Mouse (Mus musculus) R1 (cell line): ENCODE measurements around the gene Fam186b.

ENCODE experiments used
- DNase-seq: peaks from one replicate; pipeline ENCODE4 v3.0.0-alpha.2; 2018; ENCODE audit warnings: low read depth, low spot score

Gene Fam186b

GRCm38 (mm10) chr15:99320168-99320674, 24.5 kb upstream of the Fam186b start:
- DNase-seq, result no peak

DNA sequence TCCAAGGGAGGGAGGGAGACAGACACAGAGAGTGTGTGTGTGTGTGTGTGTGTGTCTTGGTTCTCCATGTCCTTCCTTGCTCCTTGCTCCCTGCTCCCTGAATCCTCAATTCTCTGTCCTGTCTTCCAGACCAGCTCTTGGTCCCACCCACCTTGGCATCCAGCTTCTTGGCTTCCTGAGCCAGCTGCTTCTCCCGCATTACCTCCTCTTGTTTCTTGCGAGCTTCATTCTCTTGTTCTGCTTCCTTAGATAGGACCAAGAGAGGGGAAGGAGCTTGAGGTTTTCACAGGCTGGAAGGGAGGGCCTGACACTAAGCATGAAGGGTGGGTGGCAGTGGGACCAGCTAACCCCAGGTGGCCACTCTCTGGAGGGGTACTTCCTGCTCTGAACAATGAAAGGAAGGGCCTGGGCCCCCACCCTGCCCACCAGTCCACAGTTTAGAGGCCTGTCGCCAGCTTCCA, 23.8 kb upstream of the Fam186b start:
- DNase-seq, result no peak

DNA sequence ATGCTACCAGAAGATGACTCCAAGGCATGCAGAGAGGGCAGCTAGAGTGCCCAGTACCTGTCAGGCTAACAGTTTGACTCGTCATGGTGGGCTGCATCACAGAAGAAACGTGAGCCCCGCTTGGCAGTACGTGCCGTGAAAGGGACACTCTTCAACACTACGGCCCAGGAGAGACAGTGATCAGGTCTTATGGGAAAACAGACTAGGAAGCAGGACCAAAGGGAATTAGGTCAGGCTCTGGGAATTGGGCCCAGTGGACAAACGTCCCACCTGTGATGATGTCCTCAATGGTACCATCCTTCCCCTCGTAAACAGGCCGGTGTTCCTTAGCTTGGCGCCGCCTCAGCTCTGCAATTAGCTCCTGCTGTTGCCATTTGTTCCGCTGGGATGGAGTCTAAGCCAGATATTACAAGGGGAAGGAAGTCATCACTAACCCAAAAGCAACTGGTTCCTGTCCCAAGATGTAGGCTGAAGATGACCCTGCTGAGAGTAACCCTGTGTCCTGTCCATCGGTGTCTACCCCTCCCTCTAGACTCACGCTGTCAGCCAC, 23.2 kb upstream of the Fam186b start:
- DNase-seq, result no peak

- DNase-seq, result no peak
Observed at GRCm38 (mm10) chr15:99318071-99318470, 22.4 kb upstream of the Fam186b start.

DNA sequence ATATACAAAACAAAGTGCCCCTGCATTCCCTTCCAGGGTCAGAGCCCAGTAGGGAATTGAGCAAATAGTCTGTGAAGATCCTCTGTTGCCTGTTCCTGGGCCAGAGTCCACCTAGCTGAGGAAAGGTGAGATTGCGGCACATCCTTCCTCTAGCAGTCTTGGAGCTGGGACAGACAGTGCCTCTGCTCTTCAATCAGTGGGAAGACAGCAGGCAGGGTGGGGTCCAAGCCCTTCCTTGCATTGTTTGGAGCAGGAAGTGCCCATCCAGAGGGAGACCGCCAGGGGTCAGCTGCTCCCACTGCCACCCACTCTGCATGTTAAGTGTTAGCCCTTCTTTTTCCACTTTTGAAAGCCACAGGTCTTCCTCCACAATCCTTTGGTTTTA, 21.6 kb upstream of the Fam186b start:
- DNase-seq, result peak; percentile 26

GRCm38 (mm10) chr15:99316314-99317266, 20.9 kb upstream of the Fam186b start:
- DNase-seq, result peak; percentile 67

DNA sequence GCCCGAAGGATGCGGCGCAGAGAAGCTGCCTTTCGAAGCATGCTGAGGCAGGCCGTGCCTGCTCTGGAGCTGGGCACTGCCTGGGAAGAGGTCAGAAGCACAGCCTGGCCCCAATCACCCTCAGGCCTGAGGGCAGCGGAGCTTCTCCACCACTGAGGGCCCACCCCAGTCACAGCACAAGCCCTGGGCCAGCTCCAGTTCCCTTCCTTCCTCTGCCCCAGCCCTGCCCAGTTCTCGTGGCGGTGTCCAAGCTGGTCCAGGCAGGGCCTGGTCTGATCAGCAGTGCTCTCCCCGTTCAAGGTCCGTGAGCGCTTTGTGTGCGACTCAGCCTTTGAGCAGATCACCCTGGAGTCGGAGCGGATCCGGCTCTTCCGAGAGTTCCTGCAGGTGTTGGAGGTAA, 19.2 kb upstream of the Fam186b start:
- DNase-seq, result no peak

DNA sequence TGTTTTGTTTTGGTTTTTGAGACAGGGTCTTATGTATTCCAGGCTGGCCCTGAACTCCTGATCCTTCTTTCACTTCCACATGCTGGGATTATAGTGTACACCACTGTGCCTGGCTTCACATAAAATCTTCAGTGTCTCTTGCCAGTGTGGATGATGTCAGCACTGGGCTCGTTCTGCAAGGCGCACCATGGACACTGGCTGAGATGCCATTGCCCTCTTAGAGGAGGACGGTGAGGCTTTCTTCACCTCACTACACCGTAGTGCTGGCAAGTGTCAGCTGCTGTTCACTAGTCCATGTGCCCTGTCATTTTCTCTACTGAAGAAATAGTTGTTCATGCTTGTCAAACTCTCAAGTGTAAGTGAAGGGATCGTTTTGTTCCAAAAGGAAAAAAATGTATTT, 14.9 kb upstream of the Fam186b start:
- no peak for DNase-seq

DNA sequence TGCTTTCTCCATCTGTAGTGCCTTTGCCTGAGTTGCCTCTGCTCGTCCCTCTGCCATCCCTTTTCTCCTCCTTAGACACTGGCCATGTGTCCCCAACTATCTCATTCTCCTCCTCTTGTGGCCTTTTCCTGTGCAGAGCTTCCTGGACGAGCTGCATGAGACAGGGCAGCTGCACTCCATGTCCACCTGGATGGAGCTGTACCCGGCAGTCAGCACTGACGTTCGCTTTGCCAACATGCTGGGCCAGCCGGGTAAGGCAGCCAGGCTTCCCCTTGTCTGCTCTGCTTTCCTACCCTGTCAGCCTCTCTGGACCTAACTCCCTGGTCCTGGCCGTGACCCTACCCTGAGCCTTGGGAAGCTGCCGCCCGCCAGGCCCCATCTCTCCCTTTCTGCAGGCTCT, 13.9 kb upstream of the Fam186b start:
- no peak for DNase-seq

- DNase-seq, result no peak
Observed at GRCm38 (mm10) chr15:99307476-99307875, 11.8 kb upstream of the Fam186b start.

GRCm38 (mm10) chr15:99296213-99296612, 525 bp upstream of the Fam186b start:
- peak; percentile 26 for DNase-seq

DNA sequence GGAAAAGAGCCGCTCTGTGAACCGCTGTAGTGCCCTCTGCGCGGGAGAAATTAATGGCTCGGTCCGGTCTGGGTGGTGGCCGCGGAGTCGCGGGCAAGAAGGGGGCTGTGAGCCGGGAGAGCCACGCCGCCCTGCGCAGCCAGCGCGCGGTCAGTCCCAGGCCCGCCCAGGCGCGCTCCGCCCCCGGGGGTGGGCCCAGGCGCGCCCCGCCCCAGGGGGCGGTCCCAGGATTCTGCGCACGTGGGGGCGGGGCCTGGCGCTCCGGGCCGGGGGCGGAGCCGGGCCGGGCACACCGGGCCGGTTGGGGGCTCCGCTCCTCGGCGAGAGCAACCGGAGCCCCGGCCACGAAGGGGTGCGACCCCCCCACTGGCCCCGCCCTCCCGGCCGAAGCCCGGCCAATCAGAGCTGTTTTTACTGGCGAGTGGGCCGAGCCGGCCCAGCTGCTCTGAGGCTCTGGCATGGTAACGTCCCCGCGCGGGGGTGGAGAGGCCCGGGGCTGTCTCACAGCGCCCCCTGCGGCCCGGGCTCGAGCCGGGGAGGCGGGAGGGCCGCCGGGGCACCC, 794 bp downstream of the Fam186b start, which contains the start of gene Prpf40b:
Gene Prpf40b (plus strand): TSS at position 275 of the 562 bp plus-strand sequence.
- peak; percentile 85 for DNase-seq

DNA sequence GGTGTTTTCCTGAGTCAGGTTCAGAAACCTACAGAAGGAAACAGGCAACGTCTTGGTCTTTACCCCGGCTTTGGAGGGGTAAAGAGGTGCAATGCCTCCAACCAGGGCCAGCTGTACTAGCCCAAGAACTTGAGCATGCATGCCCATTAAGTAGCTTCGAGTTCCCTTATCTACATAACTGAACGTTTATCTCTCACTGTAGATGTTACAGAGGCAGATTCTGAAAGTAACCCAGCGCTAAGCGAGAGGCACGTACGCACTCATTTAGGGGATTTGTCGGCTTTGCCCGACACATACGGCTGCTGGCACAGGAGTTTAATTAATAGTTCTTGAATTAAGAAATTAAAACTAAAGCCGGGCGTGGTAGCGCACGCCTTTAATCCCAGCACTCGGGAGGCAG, 1.4 kb downstream of the Fam186b start:
- DNase-seq, result peak; percentile 25

DNA sequence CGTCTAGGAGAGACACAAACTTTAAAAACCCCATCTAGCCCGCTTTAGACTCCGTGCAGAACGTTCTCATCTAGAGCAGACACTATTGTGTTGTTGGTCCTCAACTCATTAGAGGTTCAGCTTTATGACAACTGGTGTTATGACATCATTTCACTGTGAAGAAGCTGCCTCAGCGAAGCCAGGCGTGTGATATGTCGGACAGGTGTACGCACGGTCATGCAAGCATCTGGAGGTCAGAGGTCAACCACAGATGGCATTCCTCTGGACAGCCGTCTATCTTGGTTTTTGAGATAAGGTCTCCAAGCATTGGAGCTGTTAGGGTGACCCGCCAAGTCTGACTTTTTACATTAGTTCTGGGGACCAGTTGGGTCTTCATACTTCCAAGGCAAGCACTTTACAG, 5.1 kb downstream of the Fam186b start:
- DNase-seq, result no peak

- DNase-seq, result peak; percentile 35
Observed at GRCm38 (mm10) chr15:99285189-99285535, 10.5 kb downstream of the Fam186b start.

DNA sequence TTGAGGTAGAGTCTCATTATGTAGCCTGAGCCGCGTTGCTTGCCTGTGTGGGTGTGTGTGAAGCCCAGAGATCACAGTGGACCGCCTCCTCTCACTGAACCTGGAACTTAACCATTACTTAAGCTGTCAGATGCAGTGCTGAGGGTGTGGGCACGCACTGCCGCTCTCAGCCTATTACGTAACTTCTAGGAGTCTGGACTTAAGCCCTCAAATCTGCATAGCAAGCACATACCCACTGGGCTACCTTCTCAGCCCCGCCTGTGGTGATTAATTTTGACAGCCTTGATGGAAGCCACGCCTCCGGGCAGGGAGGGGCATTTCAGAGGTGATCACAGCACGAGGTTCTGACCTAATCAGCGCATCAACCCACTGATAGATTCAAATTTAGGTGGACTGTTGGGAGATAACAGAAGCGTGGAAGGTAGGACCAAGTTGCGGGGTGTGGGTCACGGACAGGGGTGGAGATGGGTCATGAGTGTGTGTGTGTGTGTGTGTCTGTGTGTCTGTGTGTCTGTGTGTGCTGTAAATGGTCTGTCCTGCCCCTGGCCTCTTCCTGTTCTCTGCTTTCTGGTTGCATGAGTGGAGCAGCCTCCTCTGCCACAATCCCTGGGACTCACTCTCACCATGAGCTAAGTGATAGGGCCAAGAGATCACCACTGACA, 11.0 kb downstream of the Fam186b start:
- peak; percentile 65 for DNase-seq

- DNase-seq, result peak; percentile 67
Observed at GRCm38 (mm10) chr15:99283456-99283855, 12.2 kb downstream of the Fam186b start.

- DNase-seq, result no peak
Observed at GRCm38 (mm10) chr15:99278271-99278670, 17.4 kb downstream of the Fam186b start.

DNA sequence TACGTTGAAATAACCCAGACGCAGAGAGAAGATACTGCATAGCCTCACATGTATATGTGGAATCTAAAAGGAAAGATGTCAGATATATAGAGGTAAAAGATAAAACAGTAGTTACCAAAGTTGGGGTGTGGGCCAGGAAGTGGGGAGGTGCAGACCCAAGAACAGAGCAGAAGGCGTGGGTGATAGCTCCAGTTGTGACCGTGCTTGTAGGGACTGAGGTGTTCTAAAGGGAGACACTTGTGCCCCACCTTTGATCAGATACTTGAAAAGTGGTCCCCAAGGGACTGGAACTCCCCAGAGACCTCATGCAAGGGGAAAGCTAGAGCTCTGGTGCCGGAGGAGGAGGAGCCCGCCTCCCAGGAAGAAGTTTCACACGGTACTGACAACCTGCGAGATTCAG, 19.6 kb downstream of the Fam186b start:
- no peak for DNase-seq

GRCm38 (mm10) chr15:99265679-99266078, 30.0 kb downstream of the Fam186b start:
- peak; percentile 93 for DNase-seq

- peak; percentile 78 for DNase-seq
Observed at GRCm38 (mm10) chr15:99264363-99264762, 31.3 kb downstream of the Fam186b start.

DNA sequence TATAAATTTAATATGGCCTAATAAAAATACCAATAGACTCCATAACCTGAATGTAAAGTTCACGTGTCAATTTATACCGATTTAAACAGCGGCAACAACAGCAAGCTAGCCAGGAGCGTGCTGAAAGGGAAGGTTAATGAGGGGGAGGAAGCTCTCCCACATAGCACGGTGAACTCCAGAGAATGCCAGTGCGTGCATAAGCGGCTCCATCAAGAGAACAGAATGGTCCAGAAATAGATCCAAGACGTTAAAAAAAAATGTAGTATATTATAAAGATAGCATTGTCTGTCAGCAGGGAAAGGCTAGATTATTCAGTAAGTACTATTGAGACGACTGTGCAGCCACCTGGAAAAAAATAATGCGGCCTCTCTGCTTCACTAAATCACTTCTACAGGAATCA, 33.0 kb downstream of the Fam186b start:
- DNase-seq, result no peak
